ENCODE assay signal across 11 mouse cellular contexts in the genomic region with DNA sequence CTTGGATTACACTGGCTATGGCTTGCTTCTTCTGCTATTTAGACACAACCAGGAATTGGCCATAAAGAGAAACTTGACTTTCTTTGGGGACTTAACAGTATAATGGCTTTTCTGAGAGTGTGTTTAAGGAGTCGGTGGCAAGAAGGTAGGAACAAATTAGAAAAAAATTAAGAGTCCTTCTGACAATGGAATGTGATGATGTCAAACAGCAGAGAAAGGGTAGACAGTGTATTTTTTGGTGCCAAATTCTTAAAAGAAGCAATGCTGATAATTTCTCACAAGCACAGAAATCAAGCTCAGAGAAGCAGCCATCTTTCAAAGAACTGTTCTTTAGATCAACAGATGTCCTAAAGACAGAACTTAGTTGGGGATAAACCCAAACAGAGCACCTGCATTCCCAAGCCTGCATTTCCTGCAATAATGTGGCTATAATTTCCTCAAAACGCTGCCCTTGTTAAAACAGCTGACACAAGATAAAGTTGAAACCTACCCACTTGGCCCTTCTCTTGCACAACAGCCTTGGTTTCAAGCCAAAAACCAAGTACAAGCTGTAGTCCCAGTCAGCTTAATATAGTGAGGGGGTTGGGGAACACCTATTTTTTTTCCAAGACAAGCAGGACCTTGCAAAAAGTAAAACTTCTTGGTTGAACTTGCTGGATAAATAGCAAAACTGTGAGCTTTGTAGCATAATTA.
DNase-seq lines count a peak whose midpoint lies in the region; ATAC-seq and TF ChIP-seq lines count a peak whose summit lies in the region.
"Had no signal": no experiment of that assay in that cellular context is flagged by ENCODE, and none has a peak within 500 bp of the region (broad histone marks: within the 10 kb centered on the region; RNA-seq: fewer than 3 reads in every experiment).

No protein-coding gene starts in this region.

- TF ChIP-seq POLR2A in cerebellum, adult 2 months (IDR thresholded peaks at IDR 0.05; ENCODE audit: borderline replicate concordance, insufficient read depth, low read length) = no peak

- ATAC-seq in liver, postnatal 0 days = peak; percentile 50; the same call in 1 of the 2 replicates
- ATAC-seq in liver, embryonic 11.5 days (replicated peaks; ENCODE audit: low FRiP score) = no peak
- ATAC-seq: forebrain, embryonic 15.5 days had no signal

- no peaks in the 10 kb centered on the region for H3K27me3 ChIP-seq in cerebellum, adult 2 months (ENCODE audit: control insufficient read depth, insufficient read depth, low read length)
- H3K27me3 ChIP-seq in liver, postnatal 0 days (ENCODE audit: insufficient read depth, low read length) = no peaks in the 10 kb centered on the region
- no peaks in the 10 kb centered on the region for H3K27me3 ChIP-seq in liver, embryonic 11.5 days (replicated peaks; ENCODE audit: control insufficient read depth, insufficient read depth, low read length)
- H3K27me3 ChIP-seq: forebrain, embryonic 15.5 days; limb, embryonic 13.5 days had no signal

- H3K9me3 ChIP-seq in liver, postnatal 0 days (ENCODE audit: low read length) = no peaks in the 10 kb centered on the region
- no peaks in the 10 kb centered on the region for H3K9me3 ChIP-seq in liver, embryonic 11.5 days (ENCODE audit: control insufficient read depth, low read length)
- H3K9me3 ChIP-seq: forebrain, embryonic 15.5 days; limb, embryonic 13.5 days had no signal

- no peak overlapping the region for H3K4me2 ChIP-seq in liver, postnatal 0 days (ENCODE audit: low read depth, low read length)
- no peak overlapping the region for H3K4me2 ChIP-seq in liver, embryonic 11.5 days
- H3K4me2 ChIP-seq: forebrain, embryonic 15.5 days; limb, embryonic 13.5 days had no signal

- peak; percentile 4 to 12 for DNase-seq in cerebellum, postnatal 10 days
- no peak for DNase-seq in cerebellum, adult 2 months
- peak; percentile 51 for DNase-seq in liver, postnatal 0 days
- DNase-seq in liver, embryonic 11.5 days (ENCODE audit: low spot score) = no peak
- DNase-seq in heart, postnatal 10 days = peak; percentile 53 to 56
- DNase-seq in lung, postnatal 36 days = peak; percentile 85
- no peak for DNase-seq in spleen, postnatal 10 days (ENCODE audit: low spot score in 2 of 2)
- no peak for DNase-seq in cerebellum, adult 11-12 months
- DNase-seq: cerebellum, postnatal 25 days had no signal

- intact Hi-C loops in heart, postnatal 10 days (cut with DNase I) = no loop called here

- TF ChIP-seq EP300 in liver, postnatal 0 days (IDR thresholded peaks at IDR 0.05; ENCODE audit: low read depth) = no peak

- TF ChIP-seq CTCF in cerebellum, adult 2 months (IDR thresholded peaks at IDR 0.05; ENCODE audit: borderline replicate concordance, insufficient read depth, low read depth, low read length) = no peak
- no peak for TF ChIP-seq CTCF in liver, postnatal 0 days (IDR thresholded peaks at IDR 0.05; ENCODE audit: low read depth)

- H3K9ac ChIP-seq in liver, postnatal 0 days (replicated peaks) = no peak overlapping the region
- H3K9ac ChIP-seq in liver, embryonic 11.5 days (ENCODE audit: low read depth, low read length) = no peak overlapping the region
- H3K9ac ChIP-seq: forebrain, embryonic 15.5 days; limb, embryonic 13.5 days had no signal

- WGBS in cerebellum, adult 2 months = 42% methylated on average over 2 of the region's 2 CpGs
- WGBS in liver, postnatal 0 days (ENCODE audit: insufficient replicate concordance) = 44% methylated on average over 2 of the region's 2 CpGs
- WGBS in liver, embryonic 11.5 days = 66% methylated on average over 2 of the region's 2 CpGs

- no peaks in the 10 kb centered on the region for H3K36me3 ChIP-seq in liver, postnatal 0 days (replicated peaks; ENCODE audit: insufficient read depth, low read length)
- H3K36me3 ChIP-seq in liver, embryonic 11.5 days (ENCODE audit: control insufficient read depth, insufficient read depth, low read length) = no peaks in the 10 kb centered on the region
- H3K36me3 ChIP-seq: forebrain, embryonic 15.5 days; limb, embryonic 13.5 days had no signal

- no peak overlapping the region for H3K4me3 ChIP-seq in cerebellum, adult 2 months (replicated peaks; ENCODE audit: insufficient read depth, low read depth, low read length)
- no peak overlapping the region for H3K4me3 ChIP-seq in liver, postnatal 0 days (ENCODE audit: low read depth, low read length)
- H3K4me3 ChIP-seq in liver, embryonic 11.5 days (ENCODE audit: low read depth, low read length) = no peak overlapping the region
- H3K4me3 ChIP-seq: forebrain, embryonic 15.5 days; limb, embryonic 13.5 days had no signal

- no peak overlapping the region for H3K27ac ChIP-seq in cerebellum, adult 2 months (ENCODE audit: insufficient read depth, low read length)
- no peak overlapping the region for H3K27ac ChIP-seq in liver, postnatal 0 days (ENCODE audit: low read depth)
- H3K27ac ChIP-seq in liver, embryonic 11.5 days (ENCODE audit: low read depth, low read length) = no peak overlapping the region
- H3K27ac ChIP-seq: forebrain, embryonic 15.5 days; limb, embryonic 13.5 days had no signal

- H3K4me1 ChIP-seq in cerebellum, adult 2 months (ENCODE audit: control insufficient read depth, insufficient read depth, low read length) = no peaks in the 10 kb centered on the region
- 0 out of 2 replicates have a peak, but pooled peaks cover 5% of the 10 kb centered on the region for H3K4me1 ChIP-seq in liver, postnatal 0 days (ENCODE audit: insufficient read depth)
- H3K4me1 ChIP-seq in liver, embryonic 11.5 days (replicated peaks; ENCODE audit: control insufficient read depth, insufficient read depth, low read length) = no peaks in the 10 kb centered on the region
- H3K4me1 ChIP-seq: forebrain, embryonic 15.5 days; limb, embryonic 13.5 days had no signal

Comparison
In these comparisons a context has a peak if more than half of its experiments do, and no peak if none do; other contexts are left out.
1. DNase-seq: peak in cerebellum, postnatal 10 days (2 of 2), liver, postnatal 0 days (single experiment), heart, postnatal 10 days (2 of 2) and lung, postnatal 36 days (single experiment); none in cerebellum, adult 2 months (0 of 2), liver, embryonic 11.5 days (single experiment), spleen, postnatal 10 days (0 of 2) and cerebellum, adult 11-12 months (single experiment).